Mouse (Mus musculus): ENCODE results near the gene Wdr41. TPM values are rescaled to one million over a fixed set of nuclear protein-coding genes. Genes with fewer than 3 reads are reported as not detected.
A peak's percentile ranks its signal among the peaks of the same experiment; 100 is the strongest.

Wdr41 gene
- polyA plus RNA-seq (2016; fragmentation: Nextera tagmentation; extraction: Ambion mirVana) = 23.4 and 25.9 TPM in 2 replicates

DNA sequence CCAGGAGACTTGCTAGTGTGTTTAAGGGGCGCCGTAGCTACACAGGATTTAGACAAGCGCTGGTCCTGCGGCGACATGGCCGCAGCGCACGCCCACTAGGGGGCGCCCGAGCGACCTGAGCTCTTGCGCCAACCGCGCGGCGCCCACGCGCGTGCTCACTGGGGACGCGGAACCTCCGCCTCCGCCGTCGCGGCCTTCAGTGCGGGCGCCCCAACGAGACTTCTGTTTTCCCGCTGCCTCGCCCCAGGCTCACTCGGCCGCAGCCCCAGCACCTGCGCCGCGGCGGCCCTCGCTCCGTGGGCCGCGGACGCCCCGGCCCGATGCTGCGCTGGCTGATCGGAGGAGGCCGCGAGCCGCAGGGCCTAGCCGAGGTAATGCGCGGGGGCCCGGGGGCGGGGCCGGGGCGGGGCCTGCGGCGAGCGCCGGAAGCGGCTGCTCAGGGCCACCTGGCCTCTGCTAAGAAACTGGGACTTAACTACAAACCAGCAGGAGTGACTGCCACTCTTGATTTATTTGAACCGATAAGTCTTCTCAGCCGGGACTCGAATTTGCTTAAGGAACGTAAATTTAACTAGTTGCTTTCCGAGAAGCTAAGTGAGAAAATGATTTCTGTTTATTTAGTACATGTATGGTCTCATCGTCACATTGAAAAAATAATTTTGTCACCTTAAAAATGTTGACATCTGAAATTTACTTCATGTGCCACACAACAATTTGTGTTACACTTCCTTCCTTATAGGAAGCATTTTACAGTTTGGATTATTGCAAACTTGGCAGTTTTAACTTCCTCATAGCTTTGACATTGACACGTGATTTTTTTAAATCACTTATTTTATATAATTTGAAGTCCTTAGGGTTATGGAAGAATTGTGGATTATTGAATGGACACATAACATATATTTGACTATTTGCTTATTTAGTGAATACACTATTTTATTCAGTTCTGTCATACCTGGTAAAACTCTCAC, at the start of gene Wdr41:
TSS of gene Wdr41 (plus strand) at position 126 of the 968 bp plus-strand sequence.
- ATAC-seq (ENCODE audit: low FRiP score, low read depth) = peak; percentile 98
- WGBS = 2% methylated on average over 65 of the region's 68 CpGs
- Histone ChIP-seq H3K4me1 (peaks cover 9% of the 10 kb centered on the region), H3K9ac (replicated peaks) (peak within 1 kb of the TSS; percentile 95), H3K9me3 (no peaks in the 10 kb centered on the region), H3K36me3 (no peaks in the 10 kb centered on the region), H3K4me2 (replicated peaks) (peak within 1 kb of the TSS; percentile 47), H3K27ac (replicated peaks) (peak within 1 kb of the TSS; percentile 96), H3K27me3 (no peaks in the 10 kb centered on the region), H3K4me3 (peak within 1 kb of the TSS; percentile 76)

DNA sequence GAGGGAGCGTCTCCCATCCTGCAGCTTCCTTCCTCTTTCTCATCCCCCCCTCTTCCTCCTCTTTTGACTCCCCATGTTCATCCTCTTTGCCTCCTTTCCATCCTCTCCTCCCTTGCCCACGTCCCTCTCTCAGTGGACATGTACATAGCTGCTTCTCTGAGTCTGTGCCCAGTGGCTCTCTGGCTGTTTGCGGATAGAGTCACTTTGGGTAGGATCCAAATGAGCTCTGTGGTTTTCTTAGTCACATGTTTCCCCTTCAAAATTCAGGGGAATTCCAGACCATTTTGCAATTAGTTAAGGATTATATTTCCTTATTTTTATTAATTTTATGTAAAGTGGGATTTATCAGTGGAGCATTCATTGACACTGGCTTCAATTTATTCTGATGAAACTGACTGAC, 48.1 kb upstream of the Wdr41 start:
- no peak for ATAC-seq (ENCODE audit: low FRiP score, low read depth)
- H3K4me1 ChIP-seq = no peaks in the 10 kb centered on the region
- H3K27ac ChIP-seq (replicated peaks) = no peak overlapping the region
- no peak overlapping the region for H3K9ac ChIP-seq (replicated peaks)
- peaks cover 21% of the 10 kb centered on the region for H3K27me3 ChIP-seq
- H3K4me2 ChIP-seq (replicated peaks) = no peak overlapping the region
- no peak overlapping the region for H3K4me3 ChIP-seq
- H3K9me3 ChIP-seq = no peaks in the 10 kb centered on the region
- 79% methylated on average over 3 of the region's 3 CpGs for WGBS
- no peaks in the 10 kb centered on the region for H3K36me3 ChIP-seq

DNA sequence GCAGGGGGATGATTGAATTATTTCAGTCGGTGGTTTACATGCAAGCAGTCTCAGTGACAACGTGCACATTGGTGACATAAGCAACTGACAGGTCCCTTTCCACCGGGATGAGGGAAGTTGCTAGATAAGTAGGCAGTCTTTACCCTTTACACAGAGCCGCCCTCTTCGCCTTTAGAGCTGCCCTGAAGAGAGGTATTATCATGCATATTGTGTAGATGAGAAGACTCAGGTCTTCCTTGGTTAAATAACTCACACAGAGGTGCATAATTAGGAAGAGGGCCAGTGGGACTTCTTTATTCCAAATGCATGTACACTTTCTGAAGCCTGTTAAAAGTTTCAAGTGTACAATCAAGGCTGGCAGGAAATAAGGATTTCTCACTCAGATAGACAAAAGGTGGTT, 37.7 kb upstream of the Wdr41 start:
- H3K27me3 ChIP-seq = peaks cover 41% of the 10 kb centered on the region
- H3K4me2 ChIP-seq (replicated peaks) = no peak overlapping the region
- ATAC-seq (ENCODE audit: low FRiP score, low read depth) = no peak
- H3K36me3 ChIP-seq = no peaks in the 10 kb centered on the region
- WGBS = 49% methylated on average over 5 of the region's 5 CpGs
- H3K27ac ChIP-seq (replicated peaks) = no peak overlapping the region
- no peaks in the 10 kb centered on the region for H3K4me1 ChIP-seq
- H3K9me3 ChIP-seq = no peaks in the 10 kb centered on the region
- no peak overlapping the region for H3K4me3 ChIP-seq
- H3K9ac ChIP-seq (replicated peaks) = no peak overlapping the region

DNA sequence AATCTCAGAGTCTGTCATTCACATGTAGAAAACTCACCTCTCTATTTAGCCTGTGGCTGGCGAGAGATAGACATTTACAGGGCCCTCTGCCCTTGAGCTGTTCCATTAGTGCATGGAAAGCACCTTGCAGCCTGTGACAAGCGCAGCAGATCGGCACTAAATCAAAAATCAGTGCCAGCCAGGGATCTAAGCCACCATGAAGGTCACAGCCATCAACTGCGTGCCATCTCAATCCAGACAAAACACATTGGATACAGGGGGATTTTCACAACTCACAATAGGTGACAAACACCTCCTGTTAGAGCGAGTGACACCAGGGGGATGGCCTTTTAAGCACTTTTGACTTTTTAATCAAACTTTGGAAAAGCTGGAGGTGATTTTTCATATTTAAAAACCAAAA, 36.0 kb upstream of the Wdr41 start:
- H3K4me3 ChIP-seq = no peak overlapping the region
- no peak for ATAC-seq (ENCODE audit: low FRiP score, low read depth)
- no peaks in the 10 kb centered on the region for H3K4me1 ChIP-seq
- H3K27me3 ChIP-seq = peaks cover 42% of the 10 kb centered on the region
- no peak overlapping the region for H3K4me2 ChIP-seq (replicated peaks)
- H3K9ac ChIP-seq (replicated peaks) = no peak overlapping the region
- no peaks in the 10 kb centered on the region for H3K9me3 ChIP-seq
- no peak overlapping the region for H3K27ac ChIP-seq (replicated peaks)
- 56% methylated on average over 5 of the region's 5 CpGs for WGBS
- H3K36me3 ChIP-seq = no peaks in the 10 kb centered on the region

DNA sequence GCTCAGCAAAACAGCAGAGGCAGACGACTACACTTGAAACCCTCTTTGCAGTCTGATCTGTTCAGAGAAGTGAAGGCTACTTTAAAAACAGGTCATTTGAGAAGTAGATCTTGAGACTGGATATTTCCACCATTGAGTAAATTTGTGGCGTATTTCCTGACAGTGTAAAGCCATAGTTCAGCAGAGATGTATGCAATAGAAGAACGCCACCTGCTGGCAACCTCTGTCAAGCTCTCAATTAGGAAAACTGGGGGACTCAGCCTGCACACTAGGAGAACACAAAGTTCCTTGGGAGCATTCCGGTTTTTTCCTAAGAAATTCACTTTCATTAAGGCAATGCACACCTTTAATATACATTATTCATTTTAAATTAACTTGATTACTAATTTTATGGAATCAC, 34.9 kb upstream of the Wdr41 start:
- ATAC-seq (ENCODE audit: low FRiP score, low read depth) = no peak
- Histone ChIP-seq H3K4me3 (no peak overlapping the region), H3K27me3 (peaks cover 36% of the 10 kb centered on the region), H3K27ac (replicated peaks) (no peak overlapping the region), H3K4me2 (replicated peaks) (no peak overlapping the region), H3K9ac (replicated peaks) (no peak overlapping the region), H3K9me3 (no peaks in the 10 kb centered on the region), H3K4me1 (no peaks in the 10 kb centered on the region), H3K36me3 (no peaks in the 10 kb centered on the region)
- 20% methylated on average over 4 of the region's 4 CpGs for WGBS

DNA sequence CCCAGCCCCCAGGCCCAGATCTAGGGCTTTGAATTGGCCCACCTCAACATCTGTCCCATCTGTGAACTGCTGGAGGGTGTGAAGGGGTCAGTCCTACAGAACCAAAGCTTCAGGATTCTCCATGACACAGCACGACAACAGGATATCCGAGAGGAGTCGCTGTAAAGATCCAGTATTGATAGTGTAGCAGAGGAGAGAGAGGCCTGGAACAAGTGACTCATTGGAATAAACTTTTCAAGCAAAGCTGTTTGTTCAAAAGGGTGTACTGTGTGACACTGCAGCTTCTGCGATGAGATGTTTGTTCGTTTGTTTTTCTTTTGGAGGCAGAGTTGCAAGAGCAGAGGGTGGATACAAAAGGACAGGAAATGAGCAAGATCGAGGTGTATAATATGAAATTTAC, 20.2 kb upstream of the Wdr41 start:
- 0 out of 2 replicates have a peak, but pooled peaks cover 5% of the 10 kb centered on the region for H3K27me3 ChIP-seq
- no peaks in the 10 kb centered on the region for H3K4me1 ChIP-seq
- H3K9ac ChIP-seq (replicated peaks) = no peak overlapping the region
- H3K27ac ChIP-seq (replicated peaks) = no peak overlapping the region
- H3K4me3 ChIP-seq = no peak overlapping the region
- H3K4me2 ChIP-seq (replicated peaks) = no peak overlapping the region
- no peaks in the 10 kb centered on the region for H3K36me3 ChIP-seq
- WGBS = 78% methylated on average over 6 of the region's 6 CpGs
- no peak for ATAC-seq (ENCODE audit: low FRiP score, low read depth)
- no peaks in the 10 kb centered on the region for H3K9me3 ChIP-seq

DNA sequence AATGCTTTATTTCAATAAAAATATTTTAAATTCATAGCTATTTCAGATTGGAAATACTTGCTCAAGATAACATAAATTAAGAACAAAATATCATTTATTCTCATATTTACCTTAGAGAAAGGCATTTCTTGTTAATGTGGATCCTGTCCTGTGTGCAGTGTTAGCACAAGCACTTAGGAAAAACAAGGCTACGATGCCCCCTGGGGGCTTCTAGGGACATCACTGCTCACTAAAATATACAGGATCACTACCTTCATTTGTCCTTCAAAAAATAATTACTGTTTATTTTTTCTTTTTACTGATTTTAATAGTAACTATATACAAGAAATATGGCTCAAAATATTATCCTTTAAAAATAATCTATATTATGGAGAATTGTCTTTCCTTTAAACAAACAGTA, 18.2 kb upstream of the Wdr41 start:
- Histone ChIP-seq H3K9ac (replicated peaks) (no peak overlapping the region), H3K4me2 (replicated peaks) (no peak overlapping the region), H3K4me3 (no peak overlapping the region), H3K4me1 (no peaks in the 10 kb centered on the region), H3K27ac (replicated peaks) (no peak overlapping the region), H3K9me3 (no peaks in the 10 kb centered on the region), H3K36me3 (no peaks in the 10 kb centered on the region), H3K27me3 (0 out of 2 replicates have a peak, but pooled peaks cover 5% of the 10 kb centered on the region)
- ATAC-seq (ENCODE audit: low FRiP score, low read depth) = no peak
- WGBS = 70% methylated on average over 1 of the region's 1 CpGs

DNA sequence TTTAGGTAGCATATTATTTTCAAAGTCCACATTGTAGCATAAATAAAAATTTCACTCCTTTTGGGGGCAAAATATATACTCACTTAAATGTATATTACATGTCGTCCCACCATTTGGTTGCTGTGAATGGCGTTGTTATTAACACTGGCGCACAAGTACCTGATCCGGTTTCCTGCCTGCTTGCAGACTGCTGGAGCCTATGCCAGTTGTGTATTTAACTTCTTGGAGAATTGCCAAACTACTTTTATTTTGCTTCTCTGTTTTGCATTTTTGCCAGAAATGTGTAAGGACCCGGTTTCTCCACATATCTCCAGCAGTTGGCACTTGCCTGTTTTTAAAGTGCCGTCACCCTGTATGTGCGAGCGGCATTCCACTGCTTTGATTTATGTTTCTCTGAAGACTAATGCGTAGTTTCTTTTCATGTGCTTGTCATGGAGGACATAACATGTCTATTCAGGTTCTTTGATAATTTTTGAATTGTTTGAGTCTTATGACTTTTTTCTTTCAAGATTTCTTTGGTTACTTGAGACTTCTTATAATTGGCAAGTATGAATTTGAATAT, 6.1 kb upstream of the Wdr41 start:
- Histone ChIP-seq H3K27me3 (no peaks in the 10 kb centered on the region), H3K4me1 (no peaks in the 10 kb centered on the region), H3K27ac (replicated peaks) (no peak overlapping the region), H3K4me3 (no peak overlapping the region), H3K9me3 (no peaks in the 10 kb centered on the region), H3K4me2 (replicated peaks) (no peak overlapping the region), H3K36me3 (no peaks in the 10 kb centered on the region), H3K9ac (replicated peaks) (no peak overlapping the region)
- WGBS = 84% methylated on average over 9 of the region's 9 CpGs
- no peak for ATAC-seq (ENCODE audit: low FRiP score, low read depth)

DNA sequence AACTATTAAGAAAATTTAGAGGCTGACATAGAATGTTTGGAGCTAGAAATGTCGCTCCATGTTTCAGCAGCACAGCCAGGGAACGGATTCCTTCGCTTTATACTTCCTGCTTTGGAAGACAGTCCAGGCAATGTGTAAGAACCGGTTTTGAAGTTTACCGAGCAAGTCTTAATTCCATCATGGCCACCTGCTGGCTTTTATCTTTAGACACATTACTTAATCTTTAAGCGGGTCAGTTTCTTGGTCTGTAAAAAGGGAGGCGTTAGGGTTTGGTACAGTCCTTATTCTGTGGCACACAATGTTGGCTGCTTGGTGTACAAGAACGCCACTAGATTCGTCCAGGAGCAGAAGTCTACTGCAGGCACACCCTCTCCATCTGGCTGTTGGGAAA, 321 bp upstream of the Wdr41 start:
- H3K27ac ChIP-seq (replicated peaks) = no peak overlapping the region
- no peak; the same call in 1 of the 2 replicates for ATAC-seq (ENCODE audit: low FRiP score, low read depth)
- H3K9me3 ChIP-seq = no peaks in the 10 kb centered on the region
- no peaks in the 10 kb centered on the region for H3K27me3 ChIP-seq
- H3K36me3 ChIP-seq = no peaks in the 10 kb centered on the region
- H3K4me1 ChIP-seq = peaks cover 9% of the 10 kb centered on the region
- H3K4me2 ChIP-seq (replicated peaks) = peak overlapping the region; percentile 47
- H3K9ac ChIP-seq (replicated peaks) = no peak overlapping the region
- WGBS = 20% methylated on average over 9 of the region's 9 CpGs
- H3K4me3 ChIP-seq = peak overlapping the region; percentile 76

DNA sequence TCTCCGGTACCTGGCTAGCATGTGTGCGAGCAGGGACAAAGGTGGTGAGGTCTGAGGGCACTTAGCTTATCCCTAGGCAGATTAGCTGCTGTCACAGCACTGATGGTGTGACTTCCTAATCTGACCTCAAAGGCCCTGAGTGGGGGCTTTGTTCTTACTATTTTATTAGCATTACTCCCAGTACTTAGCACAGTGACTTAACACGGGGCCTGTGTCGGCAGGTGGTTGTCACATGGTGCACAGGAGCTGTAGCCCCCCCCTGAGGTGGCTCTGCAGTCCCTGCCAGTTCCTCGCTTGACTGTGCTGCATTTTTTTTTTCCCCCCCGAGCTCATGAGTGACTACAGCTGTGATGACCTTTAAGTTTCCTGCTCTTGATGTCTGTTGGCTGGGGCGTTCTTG, 2.9 kb downstream of the Wdr41 start:
- 27% methylated on average over 7 of the region's 7 CpGs for WGBS
- H3K27me3 ChIP-seq = no peaks in the 10 kb centered on the region
- no peak overlapping the region for H3K4me2 ChIP-seq (replicated peaks)
- peaks cover 9% of the 10 kb centered on the region for H3K4me1 ChIP-seq
- peaks cover 7% of the 10 kb centered on the region; the same call in 1 of the 2 replicates for H3K36me3 ChIP-seq
- no peak overlapping the region for H3K9ac ChIP-seq (replicated peaks)
- ATAC-seq (ENCODE audit: low FRiP score, low read depth) = no peak
- no peaks in the 10 kb centered on the region for H3K9me3 ChIP-seq
- no peak overlapping the region for H3K4me3 ChIP-seq
- no peak overlapping the region for H3K27ac ChIP-seq (replicated peaks)

DNA sequence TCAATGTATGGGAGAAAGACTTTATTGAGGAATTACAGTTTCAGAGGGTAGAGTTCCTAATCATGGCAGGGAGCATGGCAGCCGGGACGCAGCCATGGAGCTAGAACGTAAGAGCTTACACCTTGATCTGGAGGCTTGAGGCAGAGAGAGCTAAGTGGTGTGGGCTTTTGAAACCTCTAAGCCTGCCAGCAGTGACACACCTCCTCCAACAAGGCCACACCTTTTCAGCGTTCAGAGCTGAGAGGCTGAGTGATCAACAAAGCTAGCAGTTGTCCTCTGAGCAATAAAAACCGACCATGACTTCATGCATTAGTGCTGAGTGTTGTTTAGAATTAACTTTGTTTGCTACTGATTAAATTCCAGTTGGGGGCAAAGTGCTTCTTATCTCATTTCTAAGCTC, 14.4 kb downstream of the Wdr41 start:
- WGBS = 79% methylated on average over 5 of the region's 5 CpGs
- Histone ChIP-seq H3K4me1 (no peaks in the 10 kb centered on the region), H3K27me3 (no peaks in the 10 kb centered on the region), H3K4me3 (no peak overlapping the region), H3K9me3 (no peaks in the 10 kb centered on the region), H3K27ac (replicated peaks) (no peak overlapping the region), H3K9ac (replicated peaks) (no peak overlapping the region), H3K4me2 (replicated peaks) (no peak overlapping the region), H3K36me3 (no peaks in the 10 kb centered on the region)
- ATAC-seq (ENCODE audit: low FRiP score, low read depth) = no peak

DNA sequence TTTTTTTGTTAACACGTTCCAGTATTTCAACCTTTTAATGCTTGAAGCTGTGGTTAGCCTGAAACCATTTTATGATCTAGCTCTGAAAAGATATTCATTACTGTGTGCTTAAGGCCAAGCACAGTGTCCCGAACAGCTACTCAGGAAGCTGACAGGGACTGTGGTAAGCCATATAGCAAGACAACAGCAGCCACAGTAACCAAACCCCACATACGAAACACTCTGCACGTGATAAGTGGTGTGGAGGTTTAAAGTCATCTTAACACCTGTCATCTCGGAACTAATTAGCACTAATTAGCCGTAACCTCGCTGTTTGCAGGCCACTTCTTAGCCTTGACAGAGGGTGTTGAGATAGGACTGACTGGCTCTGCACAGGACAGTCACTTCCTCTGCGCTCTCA, 31.1 kb downstream of the Wdr41 start:
- no peak overlapping the region for H3K27ac ChIP-seq (replicated peaks)
- no peak for ATAC-seq (ENCODE audit: low FRiP score, low read depth)
- H3K4me3 ChIP-seq = no peak overlapping the region
- no peaks in the 10 kb centered on the region for H3K27me3 ChIP-seq
- 87% methylated on average over 8 of the region's 8 CpGs for WGBS
- no peak overlapping the region for H3K4me2 ChIP-seq (replicated peaks)
- no peaks in the 10 kb centered on the region for H3K9me3 ChIP-seq
- no peak overlapping the region for H3K9ac ChIP-seq (replicated peaks)
- no peaks in the 10 kb centered on the region for H3K4me1 ChIP-seq
- peaks cover 12% of the 10 kb centered on the region for H3K36me3 ChIP-seq
